Mouse (Mus musculus) stomach, embryonic 15.5 days (tissue): Measurements from ENCODE around the gene Asb7. TPM values are rescaled to one million over a fixed set of nuclear protein-coding genes. Genes with fewer than 3 reads are reported as not detected.

Source experiments
- ATAC-seq: fragments of 200-750 bp; cut with Nextera tagmentation; 2 replicates; pipeline ENCODE4 v1.8.0; 2017; ENCODE audit warnings: low read depth, moderate number of reproducible peaks, moderate TSS enrichment; ENCODE audit not compliant: insufficient read depth, low FRiP score
- H3K27ac ChIP-seq: fragments of 300-500 bp; sonication (generic); 2 replicates; pipeline ENCODE4 v1.5.1; 2015; ENCODE audit warnings: mild to moderate bottlenecking, inconsistent platforms
- H3K27me3 ChIP-seq: fragments of 300-500 bp; sonication (generic); replicated peaks from 2 replicates; pipeline ENCODE4 v1.6.1; 2015; ENCODE audit warnings: inconsistent platforms
- H3K36me3 ChIP-seq: fragments of 300-500 bp; sonication (generic); 2 replicates; pipeline ENCODE4 v1.6.1; 2015; ENCODE audit warnings: inconsistent platforms
- H3K4me1 ChIP-seq: fragments of 300-500 bp; sonication (generic); 2 replicates; pipeline ENCODE4 v1.6.1; 2015; ENCODE audit warnings: inconsistent platforms
- H3K4me2 ChIP-seq: fragments of 300-500 bp; sonication (generic); 2 replicates; pipeline ENCODE4 v1.6.1; 2015; ENCODE audit warnings: mild to moderate bottlenecking, inconsistent platforms
- H3K4me3 ChIP-seq: fragments of 300-500 bp; sonication (generic); replicated peaks from 2 replicates; pipeline ENCODE4 v1.5.1; 2015; ENCODE audit warnings: inconsistent platforms
- H3K9ac ChIP-seq: fragments of 300-500 bp; sonication (generic); 2 replicates; pipeline ENCODE4 v1.6.1; 2015; ENCODE audit warnings: inconsistent platforms
- H3K9me3 ChIP-seq: fragments of 300-500 bp; sonication (generic); 2 replicates; pipeline ENCODE4 v1.6.1; 2016; ENCODE audit warnings: inconsistent platforms
- WGBS: fragments of 180-500 bp; shearing (Covaris S2); methylation state at CpG from one replicate; pipeline ENCODE4 v1.1.7; 2015; 5-methylcytosine and 5-hydroxymethylcytosine counted together
- polyA plus RNA-seq: library from polyadenylated mRNA; unstranded; fragments of >200 nt; fragmentation: Nextera tagmentation; extraction: Ambion mirVana; gene quantifications from 2 replicates; pipeline ENCODE4 v1.2.1, GENCODE M21; 2015

Gene Asb7
- polyA plus RNA-seq, 1 experiment from 2014 or later = 12.2 TPM

DNA sequence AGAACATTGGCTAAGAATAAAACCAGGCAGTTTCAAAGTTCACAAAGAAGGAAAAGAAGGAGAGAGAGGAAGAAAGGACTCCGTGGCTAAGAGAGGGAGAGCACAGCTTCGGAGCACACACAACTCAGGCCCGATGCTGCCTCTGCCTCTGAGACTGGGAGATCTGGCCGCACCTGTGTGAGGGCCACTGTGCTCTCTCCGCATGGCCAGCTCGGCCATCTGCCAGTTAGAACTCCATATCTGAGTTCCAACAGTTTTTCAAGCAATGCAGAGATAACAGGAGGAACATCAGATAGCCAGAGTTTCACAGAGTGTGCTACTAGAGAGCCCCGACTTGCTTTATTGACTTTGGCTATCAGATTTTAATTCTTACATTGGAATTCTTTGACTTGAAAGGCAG lies 5.1 kb upstream of the Asb7 start:
- Histone ChIP-seq H3K27ac (no peak overlapping the region; the same call in 1 of the 2 replicates), H3K9me3 (no peaks in the 10 kb centered on the region), H3K27me3 (no peaks in the 10 kb centered on the region), H3K36me3 (no peaks in the 10 kb centered on the region), H3K9ac (no peak overlapping the region), H3K4me1 (peaks cover 6% of the 10 kb centered on the region; the same call in 1 of the 2 replicates), H3K4me2 (no peak overlapping the region), H3K4me3 (no peak overlapping the region)
- 67% methylated on average over 7 of the region's 7 CpGs for WGBS
- no peak for ATAC-seq

DNA sequence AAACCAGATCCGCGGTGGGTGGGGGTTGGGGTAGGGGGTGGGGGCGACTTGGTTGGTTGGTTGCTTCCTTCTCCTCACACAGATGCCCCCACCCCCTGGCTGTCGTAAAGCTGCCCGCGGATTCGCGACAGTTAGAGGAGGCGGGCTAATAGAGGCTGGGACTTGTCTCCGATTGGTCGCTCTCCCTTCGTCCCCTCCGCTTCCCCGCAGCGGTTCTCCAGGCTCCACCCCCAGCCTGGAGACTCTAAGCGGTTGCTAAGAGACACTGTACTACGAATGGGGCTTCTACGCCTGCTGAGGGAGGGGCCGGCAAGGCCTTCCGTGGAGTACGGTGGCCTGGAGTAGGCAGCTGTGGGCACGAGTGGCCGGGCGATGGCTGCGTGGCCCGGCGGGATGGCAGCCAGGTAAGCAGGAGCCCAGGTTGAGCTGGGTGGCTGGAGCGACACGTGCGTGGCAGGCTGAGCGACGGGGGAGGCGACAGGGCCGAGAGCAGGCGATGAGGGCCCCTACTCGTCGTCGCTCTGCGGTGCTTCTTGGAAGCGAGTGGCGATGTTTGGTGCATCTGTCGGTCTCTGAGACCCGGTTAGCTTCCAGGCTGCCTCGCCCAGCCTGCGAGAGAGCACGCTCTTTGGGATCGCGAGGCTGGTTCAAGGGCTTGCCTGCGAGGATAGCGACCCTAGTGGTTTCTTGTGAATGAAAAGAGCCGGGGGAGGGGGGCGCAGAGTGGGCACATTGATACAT lies 394 bp upstream of the Asb7 start, which contains the start of gene Lins1:
Gene Lins1, plus strand, starts transcription at position 270 of the 741 bp plus-strand sequence.
- WGBS = under 1% methylated on average over 52 of the region's 52 CpGs
- peak within 1 kb of the TSS; percentile 89 for H3K4me3 ChIP-seq
- H3K9ac ChIP-seq = peak within 1 kb of the TSS; percentile 74
- H3K9me3 ChIP-seq = no peaks in the 10 kb centered on the region
- H3K4me2 ChIP-seq = peak within 1 kb of the TSS; percentile 91
- peak; percentile 99 for ATAC-seq
- H3K27ac ChIP-seq = peak within 1 kb of the TSS; percentile 91
- no peaks in the 10 kb centered on the region for H3K36me3 ChIP-seq
- no peaks in the 10 kb centered on the region for H3K27me3 ChIP-seq
- H3K4me1 ChIP-seq = peaks cover 12% of the 10 kb centered on the region

DNA sequence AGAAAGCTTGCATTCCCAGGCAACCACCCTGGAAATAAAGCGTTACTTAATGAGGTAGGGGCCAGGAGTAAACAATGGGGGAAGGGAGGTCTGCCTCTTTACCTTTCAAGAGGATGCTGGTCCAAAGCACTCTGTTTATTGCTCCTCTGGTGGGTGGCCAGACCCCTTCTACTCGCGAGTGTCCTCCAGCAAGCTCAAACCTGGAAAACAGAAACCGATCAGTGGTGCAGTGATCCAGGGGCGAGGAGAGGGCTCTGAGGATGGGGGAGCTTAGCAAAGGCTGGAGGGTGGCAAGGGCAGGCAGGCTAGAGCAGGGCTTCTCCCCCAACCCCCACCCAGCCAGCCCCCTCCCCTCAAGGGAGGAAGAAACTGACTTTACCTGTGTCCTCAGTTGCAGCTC lies 675 bp downstream of the Asb7 start:
- Histone ChIP-seq H3K27ac (peak overlapping the region; percentile 23; the same call in 1 of the 2 replicates), H3K9ac (peak overlapping the region; percentile 60), H3K27me3 (no peaks in the 10 kb centered on the region), H3K9me3 (no peaks in the 10 kb centered on the region), H3K36me3 (no peaks in the 10 kb centered on the region), H3K4me2 (peak overlapping the region; percentile 91), H3K4me1 (peaks cover 10% of the 10 kb centered on the region), H3K4me3 (peak overlapping the region; percentile 89)
- no peak for ATAC-seq
- 0% methylated on average over 5 of the region's 5 CpGs for WGBS

DNA sequence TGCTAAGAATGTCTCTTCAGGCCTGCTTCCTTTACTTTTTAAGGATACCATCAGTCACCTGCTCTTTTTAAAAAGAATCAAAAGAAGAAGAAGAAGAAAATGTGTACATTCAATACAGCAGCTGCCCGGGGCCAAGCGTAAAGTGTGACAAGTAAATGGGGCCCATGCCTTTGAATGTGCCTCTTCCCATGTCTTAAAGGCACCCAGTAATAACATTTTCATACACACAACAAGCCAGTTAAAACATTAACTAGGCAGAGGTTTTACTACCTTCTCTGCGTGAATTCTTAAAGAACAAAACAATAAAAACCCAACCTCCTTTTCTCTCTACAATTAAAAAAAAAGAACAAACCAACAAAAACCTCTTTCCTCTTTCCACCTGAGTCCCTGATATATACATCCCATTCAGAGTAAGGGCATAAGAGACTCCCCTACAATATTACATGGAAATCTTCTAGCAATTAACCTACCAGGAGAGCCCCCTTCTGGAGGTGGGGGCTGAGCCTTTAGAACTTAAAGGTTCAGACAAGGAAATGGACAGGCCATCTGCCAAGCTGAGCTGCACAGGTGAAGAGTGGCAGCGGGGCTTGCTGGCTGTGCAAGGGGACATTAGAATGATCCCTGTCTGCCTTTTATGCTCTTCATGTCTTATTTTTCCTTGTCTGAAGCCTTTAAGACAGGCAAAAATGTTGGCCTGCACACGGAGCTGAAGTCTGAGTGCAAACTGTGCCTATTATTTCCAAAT lies 7.1 kb downstream of the Asb7 start:
- no peak for ATAC-seq
- H3K36me3 ChIP-seq = peaks cover 22% of the 10 kb centered on the region; the same call in 1 of the 2 replicates
- H3K9me3 ChIP-seq = no peaks in the 10 kb centered on the region
- no peaks in the 10 kb centered on the region for H3K4me1 ChIP-seq
- no peak overlapping the region for H3K4me2 ChIP-seq
- H3K4me3 ChIP-seq = no peak overlapping the region
- no peak overlapping the region for H3K9ac ChIP-seq
- no peak overlapping the region for H3K27ac ChIP-seq
- no peaks in the 10 kb centered on the region for H3K27me3 ChIP-seq
- WGBS = 92% methylated on average over 5 of the region's 5 CpGs

DNA sequence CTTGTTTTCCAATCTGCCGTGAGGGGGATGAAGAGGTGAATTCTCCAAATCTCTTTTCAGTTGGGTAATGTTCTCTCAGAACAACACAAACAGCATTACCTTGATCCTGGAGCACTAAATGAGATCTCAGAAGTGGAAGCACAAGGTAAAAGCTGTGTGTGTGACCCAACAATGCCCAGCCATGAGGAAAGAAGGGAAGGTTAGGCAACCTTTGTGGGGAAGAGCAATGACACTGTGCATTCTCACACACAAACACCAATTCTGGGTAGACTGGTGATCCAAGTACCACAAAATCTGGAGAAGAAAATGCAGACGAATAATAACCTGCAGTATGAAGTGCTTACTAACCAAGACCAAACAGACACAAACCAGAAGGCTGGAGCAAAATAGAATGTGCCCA lies 13.6 kb downstream of the Asb7 start:
- Histone ChIP-seq H3K9ac (no peak overlapping the region), H3K27me3 (no peaks in the 10 kb centered on the region), H3K4me2 (no peak overlapping the region), H3K4me3 (no peak overlapping the region), H3K27ac (no peak overlapping the region), H3K36me3 (peaks cover 59% of the 10 kb centered on the region), H3K4me1 (no peaks in the 10 kb centered on the region), H3K9me3 (no peaks in the 10 kb centered on the region)
- 90% methylated on average over 2 of the region's 2 CpGs for WGBS
- ATAC-seq = no peak

DNA sequence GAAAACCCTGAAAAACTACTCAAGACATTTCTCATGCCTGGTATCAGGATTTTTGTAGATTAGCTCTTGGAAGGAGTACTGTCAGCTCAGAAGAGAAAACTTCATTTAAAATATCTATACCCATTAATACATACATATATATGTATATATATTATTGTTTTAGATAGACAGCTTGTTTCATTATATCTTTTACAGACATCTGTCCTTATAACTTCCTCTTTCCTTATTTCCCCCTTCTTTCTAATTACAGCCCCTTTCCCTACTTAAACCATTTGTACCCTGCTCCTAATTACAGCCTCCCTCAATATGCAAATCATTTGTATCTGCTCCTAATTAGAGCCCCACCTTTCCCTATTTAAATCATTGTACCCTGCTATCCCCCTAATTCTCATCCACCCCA lies 22.3 kb downstream of the Asb7 start:
- no peaks in the 10 kb centered on the region for H3K4me1 ChIP-seq
- no peaks in the 10 kb centered on the region for H3K27me3 ChIP-seq
- ATAC-seq = no peak
- no peak overlapping the region for H3K4me3 ChIP-seq
- peaks cover 5% of the 10 kb centered on the region; the same call in 1 of the 2 replicates for H3K9me3 ChIP-seq
- no peak overlapping the region for H3K27ac ChIP-seq
- H3K36me3 ChIP-seq = peaks cover 11% of the 10 kb centered on the region
- no peak overlapping the region for H3K4me2 ChIP-seq
- no peak overlapping the region for H3K9ac ChIP-seq

DNA sequence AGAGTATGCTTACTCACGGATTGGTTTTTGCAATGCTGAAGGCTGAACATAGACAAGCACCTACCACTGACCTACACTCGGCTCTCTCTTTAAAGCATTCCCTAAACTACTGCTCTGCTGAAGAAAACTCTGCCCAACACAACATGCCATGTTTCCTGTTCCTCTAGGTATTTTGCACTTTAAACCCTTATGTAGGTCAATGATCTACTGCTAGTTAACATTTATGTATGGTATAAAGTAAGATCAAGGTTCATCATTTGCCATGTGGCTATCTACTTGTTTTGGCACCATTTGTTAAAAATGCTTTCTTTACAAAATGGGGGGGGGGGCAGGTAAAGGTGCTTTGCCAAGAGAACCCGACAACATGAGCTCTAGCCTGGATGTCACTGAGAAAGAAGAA lies 25.8 kb downstream of the Asb7 start:
- H3K4me3 ChIP-seq = no peak overlapping the region
- H3K4me1 ChIP-seq = no peaks in the 10 kb centered on the region
- no peak overlapping the region for H3K9ac ChIP-seq
- ATAC-seq = no peak
- H3K27ac ChIP-seq = no peak overlapping the region
- peaks cover 3% of the 10 kb centered on the region; the same call in 1 of the 2 replicates for H3K9me3 ChIP-seq
- no peak overlapping the region for H3K4me2 ChIP-seq
- H3K36me3 ChIP-seq = peaks cover 7% of the 10 kb centered on the region; the same call in 1 of the 2 replicates
- H3K27me3 ChIP-seq = no peaks in the 10 kb centered on the region
- WGBS = 89% methylated on average over 3 of the region's 3 CpGs

DNA sequence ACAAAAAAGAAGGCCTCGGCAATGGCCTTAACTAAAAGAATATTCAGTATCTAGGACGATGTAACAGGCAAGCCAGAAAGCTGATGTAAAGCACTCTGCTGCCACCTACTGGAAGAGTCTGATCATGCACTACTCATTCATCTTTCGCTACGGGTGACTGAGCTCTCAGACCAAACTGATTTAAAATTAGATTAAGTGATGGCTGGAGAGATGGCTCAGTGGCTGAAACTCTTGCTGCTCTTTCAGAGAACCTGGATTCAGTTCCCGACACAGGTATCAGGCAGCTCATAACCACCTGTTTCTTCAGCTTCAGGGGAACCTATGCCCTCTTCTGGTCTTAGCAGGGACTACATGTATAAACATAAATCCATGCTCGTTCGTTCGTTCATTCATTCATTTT lies 27.8 kb downstream of the Asb7 start:
- no peak overlapping the region for H3K27ac ChIP-seq
- H3K4me1 ChIP-seq = no peaks in the 10 kb centered on the region
- no peak overlapping the region for H3K9ac ChIP-seq
- peak overlapping the region; percentile 29; the same call in 1 of the 2 replicates for H3K4me3 ChIP-seq
- H3K36me3 ChIP-seq = peaks cover 14% of the 10 kb centered on the region; the same call in 1 of the 2 replicates
- H3K27me3 ChIP-seq = no peaks in the 10 kb centered on the region
- H3K9me3 ChIP-seq = no peaks in the 10 kb centered on the region
- peak overlapping the region; percentile 47 for H3K4me2 ChIP-seq
- ATAC-seq = 0 out of 2 replicates have a peak, but pooled peaks have one; percentile 39
- 12% methylated on average over 8 of the region's 8 CpGs for WGBS

DNA sequence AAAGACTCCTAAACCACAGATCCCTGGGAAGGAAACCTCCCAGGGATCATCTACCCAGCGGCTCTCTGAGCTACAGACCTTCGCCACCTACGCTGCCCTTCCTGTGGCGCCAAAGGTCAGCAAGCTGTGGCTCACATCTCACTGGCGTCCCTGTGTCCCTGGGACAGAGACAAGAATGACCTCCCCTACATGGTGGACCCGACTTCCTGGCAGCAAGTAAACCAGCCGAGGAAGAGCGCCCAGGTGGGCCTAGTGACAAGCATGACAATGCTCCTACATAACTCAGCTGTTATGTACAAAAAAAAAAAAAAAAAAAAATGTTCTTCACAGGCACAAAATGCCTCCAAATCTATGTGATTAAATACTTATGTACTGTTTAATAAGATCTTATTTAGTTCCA lies 28.4 kb downstream of the Asb7 start:
- Histone ChIP-seq H3K9me3 (no peaks in the 10 kb centered on the region), H3K4me2 (no peak overlapping the region), H3K4me1 (no peaks in the 10 kb centered on the region), H3K4me3 (no peak overlapping the region), H3K27ac (no peak overlapping the region), H3K9ac (no peak overlapping the region), H3K36me3 (peaks cover 14% of the 10 kb centered on the region; the same call in 1 of the 2 replicates), H3K27me3 (no peaks in the 10 kb centered on the region)
- ATAC-seq = no peak
- WGBS = 73% methylated on average over 8 of the region's 8 CpGs

DNA sequence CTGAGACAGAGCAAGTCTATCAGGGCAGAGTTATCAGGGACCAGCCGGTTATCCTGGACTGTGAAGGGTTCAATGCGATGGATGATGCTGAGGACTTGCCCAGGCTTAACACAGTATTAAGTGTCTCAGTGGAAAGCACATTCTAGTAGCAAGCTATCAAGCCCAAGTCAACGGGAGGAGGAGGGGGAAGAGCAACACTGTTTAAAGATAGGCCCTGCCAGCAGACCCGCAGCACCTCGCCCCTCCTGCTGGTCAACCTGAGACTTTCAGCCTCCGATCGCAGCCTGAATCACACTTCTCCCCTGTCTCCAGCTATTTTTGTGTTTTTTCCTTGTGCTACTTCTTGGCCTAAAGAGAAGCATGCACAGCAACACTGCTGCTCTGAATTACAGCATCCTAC lies 29.1 kb downstream of the Asb7 start:
- Histone ChIP-seq H3K9me3 (no peaks in the 10 kb centered on the region), H3K36me3 (peaks cover 14% of the 10 kb centered on the region; the same call in 1 of the 2 replicates), H3K4me3 (no peak overlapping the region), H3K4me2 (no peak overlapping the region), H3K9ac (no peak overlapping the region), H3K4me1 (no peaks in the 10 kb centered on the region), H3K27me3 (no peaks in the 10 kb centered on the region), H3K27ac (no peak overlapping the region)
- 69% methylated on average over 7 of the region's 7 CpGs for WGBS
- ATAC-seq = no peak

DNA sequence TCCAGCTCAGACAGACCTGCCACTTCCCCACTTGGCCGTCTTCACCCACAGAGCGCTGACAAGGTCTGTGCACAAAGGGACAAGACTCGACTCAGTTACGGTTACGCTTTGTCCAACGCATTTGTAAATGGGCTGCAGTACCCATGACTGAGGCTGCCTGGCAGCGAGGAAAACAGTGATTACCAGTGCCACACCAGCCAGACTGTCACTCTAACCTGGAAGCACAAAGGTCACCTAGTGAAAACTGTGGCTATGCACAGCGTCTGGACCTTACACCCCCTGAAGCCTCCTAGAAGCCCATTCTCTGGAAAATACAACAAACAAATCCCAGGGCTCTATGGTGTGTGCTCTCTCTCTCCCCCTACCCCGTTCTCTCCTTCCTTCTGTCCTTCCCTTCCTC lies 33.9 kb downstream of the Asb7 start:
- no peak overlapping the region for H3K9ac ChIP-seq
- no peaks in the 10 kb centered on the region for H3K27me3 ChIP-seq
- no peaks in the 10 kb centered on the region for H3K9me3 ChIP-seq
- WGBS = 86% methylated on average over 9 of the region's 9 CpGs
- no peak overlapping the region for H3K4me2 ChIP-seq
- H3K4me1 ChIP-seq = no peaks in the 10 kb centered on the region
- H3K27ac ChIP-seq = no peak overlapping the region
- H3K4me3 ChIP-seq = no peak overlapping the region
- no peak for ATAC-seq
- peaks cover 19% of the 10 kb centered on the region; the same call in 1 of the 2 replicates for H3K36me3 ChIP-seq

DNA sequence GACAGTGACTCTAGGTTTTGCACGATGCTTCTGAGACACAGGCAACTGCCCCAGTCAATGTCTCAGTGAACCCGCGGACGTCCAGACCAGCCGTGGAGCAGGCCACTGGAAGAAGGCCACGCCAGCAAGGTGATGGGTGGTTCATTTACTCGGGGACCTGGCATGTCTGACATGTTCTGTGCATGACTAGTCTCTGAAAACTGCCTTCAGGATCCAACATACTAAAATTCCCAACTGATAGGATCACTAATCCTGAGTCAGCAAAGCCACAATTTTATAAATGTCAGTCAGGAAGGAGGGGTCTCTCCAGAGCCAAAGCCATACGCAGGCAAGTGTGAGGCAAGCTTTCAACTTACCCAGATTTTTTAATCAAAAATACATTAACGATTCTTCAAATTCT lies 35.8 kb downstream of the Asb7 start:
- 78% methylated on average over 9 of the region's 9 CpGs for WGBS
- H3K9me3 ChIP-seq = no peaks in the 10 kb centered on the region
- no peak overlapping the region for H3K27ac ChIP-seq
- no peak overlapping the region for H3K9ac ChIP-seq
- H3K36me3 ChIP-seq = peaks cover 12% of the 10 kb centered on the region; the same call in 1 of the 2 replicates
- H3K4me3 ChIP-seq = no peak overlapping the region
- H3K27me3 ChIP-seq = no peaks in the 10 kb centered on the region
- H3K4me1 ChIP-seq = no peaks in the 10 kb centered on the region
- ATAC-seq = no peak
- no peak overlapping the region for H3K4me2 ChIP-seq
